Comparison of ENCODE assay signal across 15 mouse cellular contexts in genomic region chr12:98606595-98607290, GRCm38 (mm10). TPM values are rescaled to one million over a fixed set of nuclear protein-coding genes. Genes with fewer than 3 reads are reported as not detected.
DNase-seq lines count a peak whose midpoint lies in the region; ATAC-seq lines count a peak whose summit lies in the region.
"Had no signal": no experiment of that assay in that cellular context is flagged by ENCODE, and none has a peak within 500 bp of the region (broad histone marks: within the 10 kb centered on the region; RNA-seq: fewer than 3 reads in every experiment).

No protein-coding gene starts in this region.

- DNase-seq in cerebellum, adult 9-10 months: peak; percentile 48
- no peak for DNase-seq in cerebellum, adult 11 months
- DNase-seq in left cerebral cortex, postnatal 4 days: peak; percentile 29
- no peak for DNase-seq in left cerebral cortex, adult 18-20 months (ENCODE audit: low spot score in 2 of 2)
- DNase-seq in brain, adult 2 months (ENCODE audit: low read depth, low spot score): peak; percentile 37
- no peak for DNase-seq in ovary, postnatal 14 days (ENCODE audit: low spot score)
- DNase-seq: adrenal gland, postnatal 14 days; gastrocnemius, postnatal 10 days; liver, embryonic 13.5 days; right cerebral cortex, postnatal 14 days had no signal

- intact Hi-C loops in left cerebral cortex, postnatal 4 days (cut with DNase I): no loop called here

- ATAC-seq in megakaryocyte progenitor cell, adult 5-6 weeks (replicated peaks; ENCODE audit: poor library complexity): peak; percentile 98
- no peak for ATAC-seq in activated CD4-positive, CD25-positive, alpha-beta regulatory T cell, adult 4 months
- ATAC-seq: inflammation-experienced regulatory T-cells, adult 6 months; midbrain, embryonic 16.5 days had no signal

RNA-seq across cellular contexts. Expression of gene Spata7, which starts 21.2 kb away (rescaled TPM):
- total RNA-seq in left cerebral cortex, postnatal 4 days (2021): 10 to 100 TPM; 33.6 to 36.7 TPM
- 10 to 100 TPM; 30.8 to 31.6 TPM for total RNA-seq in left cerebral cortex, adult 18-20 months (2021)
- total RNA-seq in megakaryocyte progenitor cell, adult 5-6 weeks (2015): 7.0 and 9.5 TPM in 2 replicates
- total RNA-seq in megakaryocyte progenitor cell, adult 5-6 weeks (2017): 5.7 and 6.6 TPM in 2 replicates
- polyA plus RNA-seq in activated CD4-positive, CD25-positive, alpha-beta regulatory T cell, adult 4 months (2017; shearing (Covaris generic)): 1 to 10 TPM in 1 of 2 experiments, under 1 TPM in 1; 0.42 to 2.1 TPM

RNA-seq across cellular contexts. Expression of gene Kcnk10, which starts 28.6 kb away (rescaled TPM):
- 10 to 100 TPM; 78.7 to 81.0 TPM for total RNA-seq in left cerebral cortex, postnatal 4 days (2021)
- total RNA-seq in left cerebral cortex, adult 18-20 months (2021): 10 to 100 TPM; 15.2 to 16.2 TPM
- total RNA-seq in megakaryocyte progenitor cell, adult 5-6 weeks (2015): not detected in 2 replicates
- total RNA-seq in megakaryocyte progenitor cell, adult 5-6 weeks (2017): not detected in 2 replicates
- under 1 TPM in 1 of 2 experiments, not detected in 1; 0.25 TPM for polyA plus RNA-seq in activated CD4-positive, CD25-positive, alpha-beta regulatory T cell, adult 4 months (2017; shearing (Covaris generic))
- polyA plus RNA-seq: inflammation-experienced regulatory T-cells, adult 6 months; limb, embryonic 11.5 days; liver, embryonic 13.5 days had no signal

Comparison
In these comparisons a context has a peak if more than half of its experiments do, and no peak if none do; other contexts are left out.
1. DNase-seq: peak in cerebellum, adult 9-10 months (single experiment), left cerebral cortex, postnatal 4 days (single experiment) and brain, adult 2 months (single experiment); none in cerebellum, adult 11 months (single experiment), left cerebral cortex, adult 18-20 months (0 of 2) and ovary, postnatal 14 days (single experiment).
2. RNA of gene Kcnk10, which starts 28.6 kb away (total RNA-seq): 78.7 to 81.0 TPM in left cerebral cortex, postnatal 4 days and 15.2 to 16.2 TPM in left cerebral cortex, adult 18-20 months; not detected in megakaryocyte progenitor cell, adult 5-6 weeks; every median in the first group is over 10 times any median in the second.